Mouse (Mus musculus) C2C12 (cell line): ENCODE results near the gene Hexim2.

Experiments
- CEBPB ChIP-seq: IDR thresholded peaks from one replicate; pipeline ENCODE4 v1.6.1; 2011; ENCODE audit warnings: low read depth, mild to moderate bottlenecking, control low read depth, moderate library complexity
- CTCF ChIP-seq: IDR thresholded peaks from one replicate; pipeline ENCODE4 v1.5.1; 2011; ENCODE audit not compliant: control insufficient read depth, insufficient read depth, insufficient read length
- FOSL1 ChIP-seq: IDR thresholded peaks from one replicate; pipeline ENCODE4 v1.8.0; 2011; ENCODE audit warnings: mild to moderate bottlenecking, low read length; ENCODE audit not compliant: poor library complexity, insufficient read depth, severe bottlenecking
- MAX ChIP-seq: IDR thresholded peaks from one replicate; pipeline ENCODE4 v1.6.1; 2011; ENCODE audit warnings: mild to moderate bottlenecking, control low read depth
- USF1 ChIP-seq: IDR thresholded peaks from one replicate; pipeline ENCODE4 v1.6.1; 2011; ENCODE audit warnings: low read depth, mild to moderate bottlenecking, control low read depth, moderate library complexity

DNA sequence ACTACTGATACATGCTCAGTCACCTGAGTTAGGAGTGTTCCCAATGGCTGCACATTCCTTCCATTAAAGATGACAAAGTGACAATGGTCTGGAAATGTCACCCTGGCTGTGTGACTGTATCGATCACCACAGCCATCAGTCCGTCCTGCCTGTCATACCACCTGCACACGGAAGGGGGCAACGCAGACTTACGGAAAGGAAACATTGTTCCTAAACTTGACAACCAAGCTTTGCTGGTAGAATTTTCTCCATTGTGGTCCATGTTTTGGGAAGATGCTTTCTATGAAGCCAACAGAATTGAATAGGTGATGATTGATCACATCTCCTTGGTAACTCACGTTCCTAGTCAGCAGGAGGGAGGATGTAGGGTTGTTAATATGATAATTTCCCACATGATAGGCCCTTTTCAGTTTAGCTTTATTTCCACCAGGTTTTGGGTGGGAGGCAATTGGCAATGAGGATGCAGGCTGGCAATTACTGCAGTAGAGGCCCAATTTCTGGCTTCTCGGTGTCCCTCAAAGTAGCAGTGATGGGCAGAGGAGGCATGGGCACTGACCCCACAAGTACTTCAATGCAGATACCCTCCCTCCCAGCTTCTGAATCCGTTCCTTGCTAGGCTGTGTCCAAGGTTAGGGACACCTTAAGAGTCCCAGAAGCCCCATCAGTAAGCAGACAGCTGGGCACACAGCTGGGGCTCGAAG, 36.6 kb downstream of the Hexim2 start:
- TF ChIP-seq USF1 (no peak), CTCF (peak; percentile 94), MAX (no peak), CEBPB (no peak), FOSL1 (no peak)
